Mouse (Mus musculus) hindbrain, embryonic 16.5 days (tissue): Measurements from ENCODE around the gene Gabpb1. TPM values are rescaled to one million over a fixed set of nuclear protein-coding genes. Genes with fewer than 3 reads are reported as not detected.

Experiments
- ATAC-seq: fragments of 200-750 bp; cut with Nextera tagmentation; 2 replicates; pipeline ENCODE4 v1.8.0; 2017; ENCODE audit warnings: moderate TSS enrichment, moderate library complexity
- H3K27ac ChIP-seq: fragments of 300-500 bp; sonication (generic); 2 replicates; pipeline ENCODE4 v1.5.1; 2014; ENCODE audit warnings: low read depth, mild to moderate bottlenecking, control low read depth, low read length, moderate library complexity
- H3K27me3 ChIP-seq: fragments of 300-500 bp; sonication (generic); replicated peaks from 2 replicates; pipeline ENCODE4 v1.6.1; 2014; ENCODE audit warnings: low read length; ENCODE audit not compliant: control insufficient read depth, insufficient read depth
- H3K36me3 ChIP-seq: fragments of 300-500 bp; sonication (generic); 2 replicates; pipeline ENCODE4 v1.6.1; 2014; ENCODE audit warnings: mild to moderate bottlenecking, low read length, moderate library complexity, mixed read lengths; ENCODE audit not compliant: control insufficient read depth, insufficient read depth
- H3K4me1 ChIP-seq: fragments of 300-500 bp; sonication (generic); 2 replicates; pipeline ENCODE4 v1.6.1; 2014; ENCODE audit warnings: low read depth, low read length; ENCODE audit not compliant: control insufficient read depth, insufficient read depth
- H3K4me2 ChIP-seq: fragments of 300-500 bp; sonication (generic); 2 replicates; pipeline ENCODE4 v1.6.1; 2014; ENCODE audit warnings: mild to moderate bottlenecking, low read length, control low read depth, moderate library complexity
- H3K4me3 ChIP-seq: fragments of 300-500 bp; sonication (generic); 2 replicates; pipeline ENCODE4 v1.5.1; 2014; ENCODE audit warnings: mild to moderate bottlenecking, low read length, control low read depth, moderate library complexity
- H3K9ac ChIP-seq: fragments of 300-500 bp; sonication (generic); 2 replicates; pipeline ENCODE4 v1.6.1; 2014; ENCODE audit warnings: low read depth, mild to moderate bottlenecking, control low read depth, low read length, moderate library complexity
- H3K9me3 ChIP-seq: fragments of 300-500 bp; sonication (generic); 2 replicates; pipeline ENCODE4 v1.6.1; 2014; ENCODE audit warnings: mild to moderate bottlenecking, low read length, moderate library complexity; ENCODE audit not compliant: control insufficient read depth
- WGBS: fragments of 180-500 bp; shearing (Covaris S2); extraction: QIAGEN DNeasy Blood & Tissue Kit; methylation state at CpG from one replicate; pipeline ENCODE4 v1.1.7; 2014; 5-methylcytosine and 5-hydroxymethylcytosine counted together
- polyA plus RNA-seq: library from polyadenylated mRNA; unstranded; fragments of >200 nt; fragmentation: Nextera tagmentation; extraction: Ambion mirVana; gene quantifications from 2 replicates; pipeline ENCODE4 v1.2.1, GENCODE M21; 2015

The Gabpb1 gene
- polyA plus RNA-seq, 1 experiment from 2014 or later, result 35.5 TPM

GRCm38 (mm10) chr2:126652929-126653328 is 23.2 kb downstream of the Gabpb1 start:
- H3K4me3 ChIP-seq, result no peak overlapping the region
- no peak overlapping the region for H3K4me2 ChIP-seq
- WGBS, result 78% methylated on average over 4 of the region's 4 CpGs
- no peaks in the 10 kb centered on the region for H3K4me1 ChIP-seq
- no peaks in the 10 kb centered on the region for H3K9me3 ChIP-seq
- ATAC-seq, result no peak
- H3K27ac ChIP-seq, result no peak overlapping the region
- H3K27me3 ChIP-seq, result no peaks in the 10 kb centered on the region
- peaks cover 9% of the 10 kb centered on the region for H3K36me3 ChIP-seq
- H3K9ac ChIP-seq, result no peak overlapping the region

- no peak overlapping the region for H3K27ac ChIP-seq
- peaks cover 24% of the 10 kb centered on the region for H3K36me3 ChIP-seq
- H3K27me3 ChIP-seq, result no peaks in the 10 kb centered on the region
- 95% methylated on average over 3 of the region's 3 CpGs for WGBS
- ATAC-seq, result no peak
- H3K9ac ChIP-seq, result no peak overlapping the region
- no peak overlapping the region for H3K4me2 ChIP-seq
- no peaks in the 10 kb centered on the region for H3K9me3 ChIP-seq
- H3K4me1 ChIP-seq, result no peaks in the 10 kb centered on the region
- no peak overlapping the region for H3K4me3 ChIP-seq
Measured at GRCm38 (mm10) chr2:126647762-126648161, 28.4 kb downstream of the Gabpb1 start.

GRCm38 (mm10) chr2:126646461-126646860 is 29.7 kb downstream of the Gabpb1 start:
- Histone ChIP-seq H3K36me3 (peaks cover 23% of the 10 kb centered on the region), H3K4me3 (no peak overlapping the region), H3K27me3 (no peaks in the 10 kb centered on the region), H3K9me3 (no peaks in the 10 kb centered on the region), H3K4me1 (no peaks in the 10 kb centered on the region), H3K4me2 (no peak overlapping the region), H3K27ac (no peak overlapping the region), H3K9ac (no peak overlapping the region)
- no peak for ATAC-seq
- 93% methylated on average over 5 of the region's 5 CpGs for WGBS

- WGBS, result 93% methylated on average over 1 of the region's 1 CpGs
- Histone ChIP-seq H3K27me3 (no peaks in the 10 kb centered on the region), H3K27ac (no peak overlapping the region), H3K4me2 (no peak overlapping the region), H3K4me1 (no peaks in the 10 kb centered on the region), H3K36me3 (peaks cover 34% of the 10 kb centered on the region), H3K9me3 (peaks cover 2% of the 10 kb centered on the region; the same call in 1 of the 2 replicates), H3K4me3 (no peak overlapping the region), H3K9ac (no peak overlapping the region)
- ATAC-seq, result no peak
Measured at GRCm38 (mm10) chr2:126644768-126645167, 31.4 kb downstream of the Gabpb1 start.

GRCm38 (mm10) chr2:126640298-126640697 is 35.8 kb downstream of the Gabpb1 start:
- Histone ChIP-seq H3K4me2 (no peak overlapping the region), H3K27me3 (no peaks in the 10 kb centered on the region), H3K9ac (no peak overlapping the region), H3K4me3 (no peak overlapping the region), H3K27ac (no peak overlapping the region), H3K36me3 (peaks cover 20% of the 10 kb centered on the region), H3K9me3 (peaks cover 2% of the 10 kb centered on the region; the same call in 1 of the 2 replicates), H3K4me1 (no peaks in the 10 kb centered on the region)
- ATAC-seq, result no peak
- WGBS, result 81% methylated on average over 2 of the region's 2 CpGs

- Histone ChIP-seq H3K4me1 (no peaks in the 10 kb centered on the region), H3K36me3 (peaks cover 8% of the 10 kb centered on the region), H3K4me3 (no peak overlapping the region), H3K4me2 (no peak overlapping the region), H3K9me3 (peaks cover 2% of the 10 kb centered on the region; the same call in 1 of the 2 replicates), H3K9ac (no peak overlapping the region), H3K27me3 (no peaks in the 10 kb centered on the region), H3K27ac (no peak overlapping the region)
- 82% methylated on average over 12 of the region's 12 CpGs for WGBS
- ATAC-seq, result no peak
Measured at GRCm38 (mm10) chr2:126635939-126636823, 40.0 kb downstream of the Gabpb1 start.

- ATAC-seq, result no peak
- Histone ChIP-seq H3K4me3 (no peak overlapping the region), H3K27me3 (no peaks in the 10 kb centered on the region), H3K27ac (no peak overlapping the region), H3K36me3 (peaks cover 6% of the 10 kb centered on the region; the same call in 1 of the 2 replicates), H3K4me2 (no peak overlapping the region), H3K9me3 (no peaks in the 10 kb centered on the region), H3K9ac (no peak overlapping the region), H3K4me1 (no peaks in the 10 kb centered on the region)
- 86% methylated on average over 2 of the region's 2 CpGs for WGBS
Measured at GRCm38 (mm10) chr2:126633165-126633564, 43.0 kb downstream of the Gabpb1 start.

- Histone ChIP-seq H3K9ac (no peak overlapping the region), H3K4me3 (no peak overlapping the region), H3K27ac (no peak overlapping the region), H3K27me3 (no peaks in the 10 kb centered on the region), H3K4me2 (no peak overlapping the region), H3K36me3 (peaks cover 6% of the 10 kb centered on the region; the same call in 1 of the 2 replicates), H3K4me1 (no peaks in the 10 kb centered on the region), H3K9me3 (no peaks in the 10 kb centered on the region)
- 88% methylated on average over 9 of the region's 9 CpGs for WGBS
- ATAC-seq, result no peak
Measured at GRCm38 (mm10) chr2:126628455-126628995, 47.6 kb downstream of the Gabpb1 start.

- no peaks in the 10 kb centered on the region for H3K4me1 ChIP-seq
- no peaks in the 10 kb centered on the region for H3K27me3 ChIP-seq
- no peak for ATAC-seq
- H3K36me3 ChIP-seq, result no peaks in the 10 kb centered on the region
- no peaks in the 10 kb centered on the region for H3K9me3 ChIP-seq
- H3K27ac ChIP-seq, result no peak overlapping the region
- no peak overlapping the region for H3K4me2 ChIP-seq
- no peak overlapping the region for H3K4me3 ChIP-seq
- H3K9ac ChIP-seq, result no peak overlapping the region
Measured at GRCm38 (mm10) chr2:126623138-126623537, 53.0 kb downstream of the Gabpb1 start.
